Mouse (Mus musculus) lung, embryonic 14.5 days (tissue): Measurements from ENCODE around the gene AI854703. TPM values are rescaled to one million over a fixed set of nuclear protein-coding genes. Genes with fewer than 3 reads are reported as not detected.

ENCODE experiments used
- ATAC-seq: fragments of 200-750 bp; cut with Nextera tagmentation; 2 replicates; pipeline ENCODE4 v1.8.0; 2017; ENCODE audit warnings: mild to moderate bottlenecking, moderate TSS enrichment, moderate library complexity; ENCODE audit not compliant: insufficient read depth
- DNase-seq: peaks from one replicate; pipeline ENCODE4 v3.0.0-alpha.2; 2015
- H3K27ac ChIP-seq: fragments of 300-500 bp; sonication (generic); 2 replicates; pipeline ENCODE4 v1.5.1; 2014; ENCODE audit warnings: low read depth, mild to moderate bottlenecking, moderate library complexity
- H3K27me3 ChIP-seq: fragments of 300-500 bp; sonication (generic); 2 replicates; pipeline ENCODE4 v1.6.1; 2014; ENCODE audit warnings: low read length, control low read depth; ENCODE audit not compliant: insufficient read depth
- H3K36me3 ChIP-seq: fragments of 300-500 bp; sonication (generic); 2 replicates; pipeline ENCODE4 v1.6.1; 2014; ENCODE audit warnings: control low read depth; ENCODE audit not compliant: insufficient read depth
- H3K4me1 ChIP-seq: fragments of 300-500 bp; sonication (generic); 2 replicates; pipeline ENCODE4 v1.6.1; 2014; ENCODE audit warnings: antibody characterized with exemption, control low read depth; ENCODE audit not compliant: insufficient read depth
- H3K4me2 ChIP-seq: fragments of 300-500 bp; sonication (generic); 2 replicates; pipeline ENCODE4 v1.6.1; 2014; ENCODE audit warnings: mild to moderate bottlenecking
- H3K4me3 ChIP-seq: fragments of 300-500 bp; sonication (generic); 2 replicates; pipeline ENCODE4 v1.5.1; 2014; ENCODE audit warnings: low read depth, low read length
- H3K9ac ChIP-seq: fragments of 300-500 bp; sonication (generic); 2 replicates; pipeline ENCODE4 v1.6.1; 2014
- H3K9me3 ChIP-seq: fragments of 300-500 bp; sonication (generic); 2 replicates; pipeline ENCODE4 v1.6.1; 2016; ENCODE audit warnings: low read depth, low read length, control low read depth
- CTCF ChIP-seq: IDR thresholded peaks from 2 replicates; pipeline ENCODE4 v1.5.1; 2016; ENCODE audit warnings: antibody characterized with exemption, low read depth
- WGBS: fragments of 180-500 bp; shearing (Covaris S2); extraction: QIAGEN DNeasy Blood & Tissue Kit; methylation state at CpG from one replicate; pipeline ENCODE4 v1.1.7; 2014; 5-methylcytosine and 5-hydroxymethylcytosine counted together
- polyA plus RNA-seq: library from polyadenylated mRNA; unstranded; fragments of >200 nt; fragmentation: Nextera tagmentation; extraction: Ambion mirVana; gene quantifications from 2 replicates; pipeline ENCODE4 v1.2.1, GENCODE M21; 2014

AI854703 gene
- 0.34 and 0.49 TPM in 2 replicates for polyA plus RNA-seq

GRCm38 (mm10) chr6:48626464-48626863 lies at the start of gene AI854703:
Gene AI854703 (plus strand): TSS chr6:48626764.
- Histone ChIP-seq H3K27me3 (peaks cover 37% of the 10 kb centered on the region), H3K9me3 (no peaks in the 10 kb centered on the region), H3K27ac (no peak within 1 kb of the TSS), H3K4me1 (0 out of 2 replicates have a peak, but pooled peaks cover 3% of the 10 kb centered on the region), H3K4me3 (peak within 1 kb of the TSS; percentile 48), H3K4me2 (peak within 1 kb of the TSS; percentile 86), H3K9ac (peak within 1 kb of the TSS; percentile 49), H3K36me3 (no peaks in the 10 kb centered on the region)
- TF ChIP-seq CTCF, result no peak
- ATAC-seq (no peak), DNase-seq (no peak)
- 32% methylated on average over 8 of the region's 8 CpGs for WGBS

DNA sequence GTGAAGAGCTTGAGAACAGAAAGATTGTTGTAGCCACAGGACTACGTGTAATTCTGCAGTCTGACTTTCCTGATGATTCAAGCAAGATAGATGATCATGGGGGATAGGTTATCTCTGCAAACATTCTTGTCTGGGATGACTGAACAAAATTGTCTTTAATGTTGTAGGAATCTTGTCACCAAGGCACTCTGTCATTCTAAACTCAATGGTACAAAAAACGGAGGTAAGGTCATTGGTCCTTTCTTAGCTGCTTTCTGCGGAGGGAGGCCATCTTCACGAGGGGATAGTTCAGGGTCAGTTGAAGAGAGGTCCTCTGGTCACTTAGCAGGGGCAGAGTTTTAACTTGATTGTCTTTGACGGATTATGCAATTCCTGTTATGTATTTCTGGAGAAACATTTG lies 47.8 kb upstream of the AI854703 start:
- ATAC-seq, result no peak
- H3K27ac ChIP-seq, result peak overlapping the region; percentile 54; the same call in 1 of the 2 replicates

DNA sequence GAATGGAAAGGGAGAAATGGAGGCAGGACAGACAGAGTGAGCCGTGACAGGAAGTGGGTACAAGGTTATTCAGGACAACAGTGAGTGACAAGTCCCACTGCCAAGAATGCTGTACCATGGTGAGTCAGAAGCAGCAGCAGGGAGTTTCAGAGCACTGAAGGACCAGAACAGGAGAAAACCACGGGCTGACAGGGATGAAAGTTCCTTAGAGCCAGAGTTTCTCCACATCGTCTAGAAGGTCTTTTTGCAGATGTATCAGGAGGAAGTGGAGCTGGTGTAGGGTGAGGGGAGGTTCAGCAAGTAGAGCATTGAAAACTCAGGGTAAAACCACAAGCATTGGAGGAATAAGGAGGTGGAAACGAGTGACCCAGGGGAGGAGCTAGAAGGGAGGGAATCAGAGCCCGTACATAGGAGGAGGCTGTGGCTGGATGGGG lies 47.3 kb upstream of the AI854703 start:
- Histone ChIP-seq H3K4me1 (peaks cover 8% of the 10 kb centered on the region), H3K27me3 (no peaks in the 10 kb centered on the region), H3K27ac (peak overlapping the region; percentile 54; the same call in 1 of the 2 replicates), H3K36me3 (no peaks in the 10 kb centered on the region), H3K4me2 (peak overlapping the region; percentile 28; the same call in 1 of the 2 replicates), H3K4me3 (no peak overlapping the region), H3K9ac (no peak overlapping the region), H3K9me3 (no peaks in the 10 kb centered on the region)
- no peak for TF ChIP-seq CTCF
- peak; percentile 66 for DNase-seq
- peak; percentile 74 for ATAC-seq
- 13% methylated on average over 5 of the region's 5 CpGs for WGBS

More for the DNA sequence above, 47.8 kb upstream of the AI854703 start:
- H3K9me3 ChIP-seq, result no peaks in the 10 kb centered on the region
- H3K4me3 ChIP-seq, result no peak overlapping the region
- WGBS, result 22% methylated on average over 5 of the region's 5 CpGs
- no peak overlapping the region for H3K4me2 ChIP-seq
- no peak overlapping the region for H3K9ac ChIP-seq
- H3K27me3 ChIP-seq, result no peaks in the 10 kb centered on the region
- H3K36me3 ChIP-seq, result no peaks in the 10 kb centered on the region
- peaks cover 8% of the 10 kb centered on the region for H3K4me1 ChIP-seq
- no peak for TF ChIP-seq CTCF
- no peak for DNase-seq

DNA sequence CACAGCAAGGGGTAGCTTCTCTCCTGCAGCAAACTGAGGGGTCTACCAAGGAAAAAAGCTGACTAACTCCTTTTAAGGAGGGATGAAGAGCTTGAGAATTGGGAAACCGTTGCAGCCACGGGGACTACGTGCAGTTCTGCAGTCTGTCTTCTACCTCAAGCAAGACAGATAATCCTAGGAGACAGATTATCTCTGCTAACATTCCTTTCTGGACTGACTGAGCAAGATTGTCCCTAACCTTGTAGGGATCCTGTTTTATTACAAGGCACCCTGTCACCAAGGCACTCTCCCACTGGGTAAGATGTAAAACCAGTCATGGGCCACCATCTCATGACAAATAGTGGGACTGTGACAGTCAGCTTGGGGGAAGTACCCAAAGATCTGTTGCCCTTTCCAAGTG lies 45.3 kb upstream of the AI854703 start:
- no peak overlapping the region for H3K27ac ChIP-seq

GRCm38 (mm10) chr6:48582037-48582436 lies 44.5 kb upstream of the AI854703 start:
- DNase-seq, result peak; percentile 91
- H3K4me3 ChIP-seq, result no peak overlapping the region
- H3K9ac ChIP-seq, result no peak overlapping the region
- peak; percentile 79 for TF ChIP-seq CTCF
- H3K4me1 ChIP-seq, result peaks cover 8% of the 10 kb centered on the region
- no peak overlapping the region for H3K27ac ChIP-seq
- no peaks in the 10 kb centered on the region for H3K36me3 ChIP-seq
- no peak overlapping the region for H3K4me2 ChIP-seq
- H3K27me3 ChIP-seq, result no peaks in the 10 kb centered on the region
- 69% methylated on average over 3 of the region's 3 CpGs for WGBS
- peak; percentile 29; the same call in 1 of the 2 replicates for ATAC-seq
- H3K9me3 ChIP-seq, result no peaks in the 10 kb centered on the region

More for the DNA sequence above, 45.3 kb upstream of the AI854703 start:
- Histone ChIP-seq H3K4me3 (no peak overlapping the region), H3K36me3 (no peaks in the 10 kb centered on the region), H3K4me1 (peaks cover 8% of the 10 kb centered on the region), H3K4me2 (no peak overlapping the region), H3K9ac (no peak overlapping the region), H3K27me3 (no peaks in the 10 kb centered on the region), H3K9me3 (no peaks in the 10 kb centered on the region)
- WGBS, result 39% methylated on average over 3 of the region's 3 CpGs
- TF ChIP-seq CTCF, result no peak
- DNase-seq, result no peak
- ATAC-seq, result no peak

- H3K9me3 ChIP-seq, result no peaks in the 10 kb centered on the region
- H3K27me3 ChIP-seq, result no peaks in the 10 kb centered on the region
- H3K9ac ChIP-seq, result no peak within 1 kb of the TSS
- 19% methylated on average over 6 of the region's 6 CpGs for WGBS
- no peak within 1 kb of the TSS for H3K4me3 ChIP-seq
- no peak within 1 kb of the TSS for H3K27ac ChIP-seq
- DNase-seq (peak; percentile 26), ATAC-seq (no peak)
- TF ChIP-seq CTCF, result no peak
- H3K36me3 ChIP-seq, result no peaks in the 10 kb centered on the region
- no peaks in the 10 kb centered on the region for H3K4me1 ChIP-seq
- H3K4me2 ChIP-seq, result no peak within 1 kb of the TSS
Observed at GRCm38 (mm10) chr6:48589194-48589750, 37.3 kb upstream of the AI854703 start, which contains the start of gene Gm45021. Gene Gm45021 (plus strand): TSS chr6:48589610.

- Histone ChIP-seq H3K4me2 (no peak overlapping the region), H3K4me3 (no peak overlapping the region), H3K4me1 (peaks cover 10% of the 10 kb centered on the region; the same call in 1 of the 2 replicates), H3K9me3 (peaks cover 4% of the 10 kb centered on the region; the same call in 1 of the 2 replicates), H3K27ac (no peak overlapping the region), H3K9ac (no peak overlapping the region), H3K36me3 (peaks cover 12% of the 10 kb centered on the region), H3K27me3 (no peaks in the 10 kb centered on the region)
- ATAC-seq (no peak), DNase-seq (no peak)
- WGBS, result 85% methylated on average over 3 of the region's 3 CpGs
- no peak for TF ChIP-seq CTCF
Observed at GRCm38 (mm10) chr6:48591221-48591845, 35.2 kb upstream of the AI854703 start.
